Mouse (Mus musculus): ENCODE measurements around the gene Ugt1a1.

DNA sequence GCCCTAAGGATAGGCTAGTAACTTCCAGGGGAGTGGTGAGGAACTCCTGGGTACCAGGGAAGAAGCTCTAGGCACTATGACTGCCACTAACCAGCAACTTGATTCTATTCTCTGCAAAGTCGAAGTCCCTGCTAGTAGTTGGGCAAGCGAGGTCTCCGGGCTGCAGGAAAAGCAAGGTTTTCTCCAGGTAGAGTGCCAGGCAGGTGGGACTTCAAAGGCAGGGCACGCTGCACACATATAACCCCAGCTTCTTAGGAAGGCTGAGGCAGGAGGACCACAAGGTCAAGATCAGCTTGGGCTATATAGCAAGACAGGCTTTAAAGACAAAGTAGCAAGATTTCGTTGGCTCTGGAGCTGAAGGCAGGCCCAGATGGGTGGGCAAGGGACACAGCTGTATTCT is 52.0 kb downstream of the Ugt1a1 start:
- no peak for TF ChIP-seq CTCF (IDR thresholded peaks at IDR 0.05; ENCODE audit: borderline replicate concordance, control insufficient read depth, extremely low read depth, insufficient read depth, low read length, poor library complexity)
- no peak for TF ChIP-seq POLR2A (IDR thresholded peaks at IDR 0.05; ENCODE audit: control insufficient read depth, extremely low read depth, insufficient read depth, low read length, poor library complexity)
